Mouse (Mus musculus) CD4-positive, CD25-positive, alpha-beta regulatory T cell, adult 4 months (primary cell): ENCODE data around the gene Dscam. TPM values are rescaled to one million over a fixed set of nuclear protein-coding genes. Genes with fewer than 3 reads are reported as not detected.

Experiments
- polyA plus RNA-seq, 2 experiments: library from polyadenylated mRNA; unstranded; fragments of 100-300 nt; shearing (Covaris generic); gene quantifications; one replicate each; pipeline ENCODE4 v1.2.1; 2017

The Dscam gene
- polyA plus RNA-seq, 2 experiments from 2014 or later: 1.9 to 2.8 TPM

Other genes starting within 250 kb of the Dscam start
- gene Bace2, start 186.0 kb upstream of the Dscam start, polyA plus RNA-seq: 1 to 10 TPM in 1 of 2 experiments, under 1 TPM in 1; 0.10 to 2.0 TPM